In the genomic region with DNA sequence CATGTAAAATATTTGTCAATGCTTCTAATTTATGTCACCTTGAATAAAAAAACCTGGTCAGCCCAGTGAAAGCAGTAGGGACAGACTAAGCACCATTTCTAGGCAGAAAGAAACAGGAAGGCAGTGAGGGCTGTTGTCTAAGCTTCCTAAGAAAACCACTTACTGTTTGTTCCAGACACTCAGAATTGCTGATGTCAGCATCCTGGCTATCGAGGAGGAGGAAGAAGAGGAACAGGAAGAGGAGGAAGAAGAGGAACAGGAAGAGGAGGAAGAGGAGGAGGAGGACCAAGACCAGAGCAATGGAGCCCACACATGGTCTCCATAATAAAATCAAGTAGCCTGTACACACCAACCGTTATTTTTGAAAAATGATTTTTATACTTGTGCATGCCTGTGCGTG, we compare ENCODE assay signal across 25 mouse cellular contexts. TPM values are rescaled to one million over a fixed set of nuclear protein-coding genes. Genes with fewer than 3 reads are reported as not detected.
DNase-seq lines count a peak whose midpoint lies in the region; ATAC-seq and TF ChIP-seq lines count a peak whose summit lies in the region.
"Had no signal": no experiment of that assay in that cellular context is flagged by ENCODE, and none has a peak within 500 bp of the region (broad histone marks: within the 10 kb centered on the region; RNA-seq: fewer than 3 reads in every experiment).

No protein-coding gene starts in this region.

- no peak overlapping the region for H3K4me2 ChIP-seq in CH12.LX (ENCODE audit: insufficient read depth, low read depth, poor library complexity, severe bottlenecking)
- H3K4me2 ChIP-seq: forebrain, embryonic 13.5 days; heart, embryonic 13.5 days; hindbrain, embryonic 14.5 days had no signal

- dilution Hi-C loops in CH12.LX (cut with MboI; ENCODE audit: extremely low pct_ligation_motif_present, extremely low pct_unique_long_range_greater_than_20kb, low sequenced_read_pairs) = no loop called here

- peaks cover 21 to 73% of the 10 kb centered on the region in 2 experiments for H3K36me3 ChIP-seq in CH12.LX (replicated peaks in 1 of 2; ENCODE audit: control insufficient read depth in 1 of 2, insufficient read depth in 1 of 2, low read length in 1 of 2)

- no peak for TF ChIP-seq CTCF in CH12.LX (conservative IDR thresholded peaks at IDR 0.05 in 1 of 2, IDR thresholded peaks at IDR 0.05 in 1 of 2; ENCODE audit: low read depth in 2 of 2, low read length in 2 of 2)
- no peak for TF ChIP-seq CTCF in bone marrow macrophage, adult 2 months (IDR thresholded peaks at IDR 0.05; ENCODE audit: low read depth, low read length)

- DNase-seq in 416B (ENCODE audit: low read depth) (peak; percentile 14), CH12.LX (ENCODE audit: extremely low read depth) (no peak)
- no peak for DNase-seq in natural killer cell, adult 2 months (ENCODE audit: low spot score in 2 of 2)
- no peak for DNase-seq in gastrocnemius, adult 18-20 months (ENCODE audit: low spot score)
- DNase-seq: adrenal gland, adult 8-10 months; adrenal gland, postnatal 25 days; cerebellum, adult 18-20 months; cerebellum, adult 9-10 months; cerebellum, postnatal 14 days; gastrocnemius, postnatal 10 days; gastrocnemius, postnatal 36 days; heart, adult 18-20 months; heart, postnatal 14 days; heart, postnatal 4 days had no signal

- in situ Hi-C loops in CH12.LX (cut with MboI; ENCODE audit: low pct_ligation_motif_present, low pct_unique_long_range_greater_than_20kb, low sequenced_read_pairs) = no loop called here

- no peak overlapping the region for H3K27ac ChIP-seq in CH12.LX (ENCODE audit: insufficient read depth, low read depth)
- peak overlapping the region; percentile 61 for H3K27ac ChIP-seq in bone marrow macrophage, adult 2 months (ENCODE audit: insufficient read depth, low read depth, low read length)
- H3K27ac ChIP-seq: forebrain, embryonic 10.5 days; forebrain, embryonic 13.5 days; heart, embryonic 13.5 days; hindbrain, embryonic 14.5 days; hindbrain, postnatal 0 days had no signal

- no peaks in the 10 kb centered on the region for H3K79me2 ChIP-seq in CH12.LX (replicated peaks; ENCODE audit: control insufficient read depth, extremely low read depth, insufficient read depth, poor library complexity, severe bottlenecking)

- TF ChIP-seq POLR2A in CH12.LX (IDR thresholded peaks at IDR 0.05; ENCODE audit: low read depth, low read length) = no peak
- no peak for TF ChIP-seq POLR2A in bone marrow macrophage, adult 2 months (IDR thresholded peaks at IDR 0.05; ENCODE audit: borderline replicate concordance, low read depth, low read length)

- H3K4me1 ChIP-seq in CH12.LX (ENCODE audit: control insufficient read depth in 1 of 2, insufficient read depth in 2 of 2) = peaks cover 11 to 67% of the 10 kb centered on the region in 2 experiments
- H3K4me1 ChIP-seq in bone marrow macrophage, adult 2 months (ENCODE audit: control insufficient read depth, insufficient read depth, low read length) = peaks cover 10% of the 10 kb centered on the region

- no peak for TF ChIP-seq RAD21 in CH12.LX (IDR thresholded peaks at IDR 0.05; ENCODE audit: low read depth, low read length)

- H3K27me3 ChIP-seq in CH12.LX (replicated peaks) = no peaks in the 10 kb centered on the region
- H3K27me3 ChIP-seq: forebrain, embryonic 13.5 days; heart, embryonic 13.5 days had no signal

- TF ChIP-seq EP300 in CH12.LX (IDR thresholded peaks at IDR 0.05; ENCODE audit: low read length) = no peak

- no peak overlapping the region for H3K9ac ChIP-seq in CH12.LX (ENCODE audit: insufficient read depth, low read depth)
- H3K9ac ChIP-seq: forebrain, embryonic 13.5 days; heart, embryonic 13.5 days; hindbrain, embryonic 14.5 days had no signal

- H3K4me3 ChIP-seq in CH12.LX (replicated peaks in 1 of 3; ENCODE audit: low read depth in 2 of 3, low read length in 2 of 3, poor library complexity in 1 of 3) = no peak overlapping the region
- H3K4me3 ChIP-seq in bone marrow macrophage, adult 2 months (ENCODE audit: insufficient read depth, low read length) = no peak overlapping the region
- H3K4me3 ChIP-seq: forebrain, embryonic 10.5 days; forebrain, embryonic 13.5 days; heart, embryonic 13.5 days had no signal

- ATAC-seq in megakaryocyte progenitor cell, adult 5-6 weeks (replicated peaks; ENCODE audit: poor library complexity) = 0 out of 2 replicates have a peak, but pooled peaks have one; percentile 23
- ATAC-seq: activated CD4-positive, CD25-positive, alpha-beta regulatory T cell, adult 4 months; forebrain, embryonic 13.5 days; forebrain, embryonic 16.5 days; hindbrain, postnatal 0 days; inflammation-experienced regulatory T-cells, adult 6 months; intestine, embryonic 16.5 days had no signal

- H3K9me3 ChIP-seq in CH12.LX (replicated peaks; ENCODE audit: low read length) = no peaks in the 10 kb centered on the region
- H3K9me3 ChIP-seq: forebrain, embryonic 10.5 days; forebrain, embryonic 13.5 days; heart, embryonic 13.5 days had no signal

TF ChIP-seq in CH12.LX, 34 proteins besides CTCF, POLR2A, EP300 and RAD21:
- TF ChIP-seq ZNF384 (IDR thresholded peaks at IDR 0.05; ENCODE audit: low read depth, low read length) = no peak
- TF ChIP-seq MAFK (IDR thresholded peaks at IDR 0.05; ENCODE audit: insufficient replicate concordance, low read length) = peak; percentile 92

RNA-seq across cellular contexts. Expression of gene Abcg5, which starts 36.3 kb away (rescaled TPM):
- total RNA-seq in CH12.LX (2012; rRNA removed) (not detected in 2 replicates), CH12.LX (2014; rRNA removed) (not detected in 2 replicates)
- polyA plus RNA-seq in CH12.LX (2012; ENCODE audit: insufficient read length, low read depth) = not detected in 2 replicates
- polyA plus RNA-seq in bone marrow macrophage, adult 2 months (2012; ENCODE audit: insufficient read depth, insufficient read length, missing spikeins) = not detected in 2 replicates
- total RNA-seq in megakaryocyte progenitor cell, adult 5-6 weeks (2015) = not detected in 2 replicates
- total RNA-seq in megakaryocyte progenitor cell, adult 5-6 weeks (2017) = not detected in 2 replicates
- total RNA-seq in gastrocnemius, adult 18-20 months (2021) = not detected
- total RNA-seq: gastrocnemius, postnatal 10 days; gastrocnemius, postnatal 36 days; heart, adult 18-20 months; heart, postnatal 14 days; heart, postnatal 4 days had no signal
- polyA plus RNA-seq: activated CD4-positive, CD25-positive, alpha-beta regulatory T cell, adult 4 months had no signal

RNA-seq across cellular contexts. Expression of gene Abcg8, which starts 43.0 kb away (rescaled TPM):
- total RNA-seq in CH12.LX (2012; rRNA removed) (0.04 TPM in 1 of 2 replicates, not detected in the other), CH12.LX (2014; rRNA removed) (not detected in 2 replicates)
- polyA plus RNA-seq in CH12.LX (2012; ENCODE audit: insufficient read length, low read depth) = not detected in 2 replicates
- not detected in 2 replicates for polyA plus RNA-seq in bone marrow macrophage, adult 2 months (2012; ENCODE audit: insufficient read depth, insufficient read length, missing spikeins)
- total RNA-seq in megakaryocyte progenitor cell, adult 5-6 weeks (2015) = not detected in 2 replicates
- not detected in 2 replicates for total RNA-seq in megakaryocyte progenitor cell, adult 5-6 weeks (2017)
- not detected for total RNA-seq in gastrocnemius, adult 18-20 months (2021)
- total RNA-seq: adrenal gland, adult 8-10 months; gastrocnemius, postnatal 10 days; gastrocnemius, postnatal 36 days; heart, adult 18-20 months; heart, postnatal 14 days; heart, postnatal 4 days; hindbrain, postnatal 0 days had no signal
- polyA plus RNA-seq: activated CD4-positive, CD25-positive, alpha-beta regulatory T cell, adult 4 months; forebrain, embryonic 16.5 days; heart, embryonic 13.5 days; hindbrain, postnatal 0 days; inflammation-experienced regulatory T-cells, adult 6 months had no signal
